Mouse (Mus musculus): ENCODE data around the gene Dcbld2. TPM values are rescaled to one million over a fixed set of nuclear protein-coding genes. Genes with fewer than 3 reads are reported as not detected.

Gene Dcbld2
- polyA plus RNA-seq, 1 experiment from 2014 or later: 0.66 TPM

GRCm38 (mm10) chr16:58470841-58471240, 62.6 kb downstream of the Dcbld2 start:
- Histone ChIP-seq H3K9me3 (replicated peaks; ENCODE audit: control insufficient read depth, low read length) (no peaks in the 10 kb centered on the region), H3K4me3 (ENCODE audit: low read depth, low read length) (no peak overlapping the region), H3K4me1 (ENCODE audit: control insufficient read depth, low read depth, low read length) (peaks cover 6% of the 10 kb centered on the region; the same call in 1 of the 2 replicates), H3K4me2 (ENCODE audit: low read depth, low read length) (no peak overlapping the region), H3K9ac (ENCODE audit: low read depth, low read length) (no peak overlapping the region), H3K36me3 (ENCODE audit: control insufficient read depth, insufficient read depth) (peaks cover 6% of the 10 kb centered on the region), H3K27me3 (ENCODE audit: control insufficient read depth, insufficient read depth, low read depth, low read length) (no peaks in the 10 kb centered on the region), H3K27ac (ENCODE audit: low read length) (no peak overlapping the region)
- WGBS (ENCODE audit: insufficient replicate concordance): 34% methylated on average over 4 of the region's 4 CpGs
- no peak for ATAC-seq (ENCODE audit: low read depth)

GRCm38 (mm10) chr16:58474875-58475274, 66.6 kb downstream of the Dcbld2 start:
- H3K36me3 ChIP-seq (ENCODE audit: control insufficient read depth, insufficient read depth): peaks cover 9% of the 10 kb centered on the region; the same call in 1 of the 2 replicates
- H3K27me3 ChIP-seq (ENCODE audit: control insufficient read depth, insufficient read depth, low read depth, low read length): no peaks in the 10 kb centered on the region
- WGBS (ENCODE audit: insufficient replicate concordance): 54% methylated on average over 3 of the region's 3 CpGs
- no peak overlapping the region for H3K9ac ChIP-seq (ENCODE audit: low read depth, low read length)
- H3K4me3 ChIP-seq (ENCODE audit: low read depth, low read length): no peak overlapping the region
- H3K4me2 ChIP-seq (ENCODE audit: low read depth, low read length): no peak overlapping the region
- H3K4me1 ChIP-seq (ENCODE audit: control insufficient read depth, low read depth, low read length): peaks cover 8% of the 10 kb centered on the region; the same call in 1 of the 2 replicates
- no peaks in the 10 kb centered on the region for H3K9me3 ChIP-seq (replicated peaks; ENCODE audit: control insufficient read depth, low read length)
- no peak overlapping the region for H3K27ac ChIP-seq (ENCODE audit: low read length)
- no peak for ATAC-seq (ENCODE audit: low read depth)

- ATAC-seq (ENCODE audit: low read depth): no peak
- WGBS (ENCODE audit: insufficient replicate concordance): 66% methylated on average over 3 of the region's 3 CpGs
- H3K4me3 ChIP-seq (ENCODE audit: low read depth, low read length): no peak overlapping the region
- no peaks in the 10 kb centered on the region for H3K27me3 ChIP-seq (ENCODE audit: control insufficient read depth, insufficient read depth, low read depth, low read length)
- H3K4me2 ChIP-seq (ENCODE audit: low read depth, low read length): no peak overlapping the region
- peaks cover 9% of the 10 kb centered on the region; the same call in 1 of the 2 replicates for H3K36me3 ChIP-seq (ENCODE audit: control insufficient read depth, insufficient read depth)
- no peak overlapping the region for H3K9ac ChIP-seq (ENCODE audit: low read depth, low read length)
- peaks cover 8% of the 10 kb centered on the region; the same call in 1 of the 2 replicates for H3K4me1 ChIP-seq (ENCODE audit: control insufficient read depth, low read depth, low read length)
- H3K9me3 ChIP-seq (replicated peaks; ENCODE audit: control insufficient read depth, low read length): no peaks in the 10 kb centered on the region
- no peak overlapping the region for H3K27ac ChIP-seq (ENCODE audit: low read length)
These were observed 67.4 kb downstream of the Dcbld2 start for GRCm38 (mm10) chr16:58475544-58476154.

- Histone ChIP-seq H3K4me1 (ENCODE audit: control insufficient read depth, low read depth, low read length) (peaks cover 5% of the 10 kb centered on the region; the same call in 1 of the 2 replicates), H3K9me3 (replicated peaks; ENCODE audit: control insufficient read depth, low read length) (no peaks in the 10 kb centered on the region), H3K27me3 (ENCODE audit: control insufficient read depth, insufficient read depth, low read depth, low read length) (no peaks in the 10 kb centered on the region), H3K4me2 (ENCODE audit: low read depth, low read length) (no peak overlapping the region), H3K36me3 (ENCODE audit: control insufficient read depth, insufficient read depth) (peaks cover 9% of the 10 kb centered on the region; the same call in 1 of the 2 replicates), H3K9ac (ENCODE audit: low read depth, low read length) (no peak overlapping the region), H3K27ac (ENCODE audit: low read length) (no peak overlapping the region), H3K4me3 (ENCODE audit: low read depth, low read length) (no peak overlapping the region)
- 46% methylated on average over 2 of the region's 2 CpGs for WGBS (ENCODE audit: insufficient replicate concordance)
- ATAC-seq (ENCODE audit: low read depth): peak; percentile 7; the same call in 1 of the 2 replicates
These were observed 68.1 kb downstream of the Dcbld2 start for GRCm38 (mm10) chr16:58476363-58476762.

GRCm38 (mm10) chr16:58479898-58480448, 71.7 kb downstream of the Dcbld2 start:
- no peak for ATAC-seq (ENCODE audit: low read depth)
- Histone ChIP-seq H3K4me1 (ENCODE audit: control insufficient read depth, low read depth, low read length) (peaks cover 6% of the 10 kb centered on the region; the same call in 1 of the 2 replicates), H3K27ac (ENCODE audit: low read length) (no peak overlapping the region), H3K9me3 (replicated peaks; ENCODE audit: control insufficient read depth, low read length) (no peaks in the 10 kb centered on the region), H3K4me2 (ENCODE audit: low read depth, low read length) (no peak overlapping the region), H3K27me3 (ENCODE audit: control insufficient read depth, insufficient read depth, low read depth, low read length) (no peaks in the 10 kb centered on the region), H3K36me3 (ENCODE audit: control insufficient read depth, insufficient read depth) (peaks cover 7% of the 10 kb centered on the region; the same call in 1 of the 2 replicates), H3K9ac (ENCODE audit: low read depth, low read length) (no peak overlapping the region), H3K4me3 (ENCODE audit: low read depth, low read length) (no peak overlapping the region)
- WGBS (ENCODE audit: insufficient replicate concordance): 62% methylated on average over 4 of the region's 4 CpGs

- Histone ChIP-seq H3K9ac (ENCODE audit: low read depth, low read length) (no peak overlapping the region), H3K27me3 (ENCODE audit: control insufficient read depth, insufficient read depth, low read depth, low read length) (no peaks in the 10 kb centered on the region), H3K9me3 (replicated peaks; ENCODE audit: control insufficient read depth, low read length) (no peaks in the 10 kb centered on the region), H3K4me1 (ENCODE audit: control insufficient read depth, low read depth, low read length) (peaks cover 4% of the 10 kb centered on the region; the same call in 1 of the 2 replicates), H3K4me2 (ENCODE audit: low read depth, low read length) (no peak overlapping the region), H3K36me3 (ENCODE audit: control insufficient read depth, insufficient read depth) (peaks cover 6% of the 10 kb centered on the region; the same call in 1 of the 2 replicates), H3K27ac (ENCODE audit: low read length) (peak overlapping the region; percentile 35; the same call in 1 of the 2 replicates), H3K4me3 (ENCODE audit: low read depth, low read length) (no peak overlapping the region)
- WGBS (ENCODE audit: insufficient replicate concordance): 44% methylated on average over 9 of the region's 9 CpGs
- peak; percentile 23; the same call in 1 of the 2 replicates for ATAC-seq (ENCODE audit: low read depth)
These were observed 73.1 kb downstream of the Dcbld2 start for GRCm38 (mm10) chr16:58481219-58481905.

GRCm38 (mm10) chr16:58481906-58482270, 73.6 kb downstream of the Dcbld2 start:
- Histone ChIP-seq H3K27me3 (ENCODE audit: control insufficient read depth, insufficient read depth, low read depth, low read length) (no peaks in the 10 kb centered on the region), H3K9me3 (replicated peaks; ENCODE audit: control insufficient read depth, low read length) (no peaks in the 10 kb centered on the region), H3K27ac (ENCODE audit: low read length) (peak overlapping the region; percentile 35; the same call in 1 of the 2 replicates), H3K4me3 (ENCODE audit: low read depth, low read length) (no peak overlapping the region), H3K9ac (ENCODE audit: low read depth, low read length) (peak overlapping the region; percentile 11; the same call in 1 of the 2 replicates), H3K36me3 (ENCODE audit: control insufficient read depth, insufficient read depth) (peaks cover 6% of the 10 kb centered on the region; the same call in 1 of the 2 replicates), H3K4me2 (ENCODE audit: low read depth, low read length) (no peak overlapping the region), H3K4me1 (ENCODE audit: control insufficient read depth, low read depth, low read length) (peaks cover 4% of the 10 kb centered on the region; the same call in 1 of the 2 replicates)
- no peak for ATAC-seq (ENCODE audit: low read depth)
- WGBS (ENCODE audit: insufficient replicate concordance): 56% methylated on average over 5 of the region's 5 CpGs

- H3K27ac ChIP-seq (ENCODE audit: low read length): peak overlapping the region; percentile 35; the same call in 1 of the 2 replicates
- no peak for ATAC-seq (ENCODE audit: low read depth)
- H3K4me3 ChIP-seq (ENCODE audit: low read depth, low read length): no peak overlapping the region
- WGBS (ENCODE audit: insufficient replicate concordance): 44% methylated on average over 3 of the region's 3 CpGs
- H3K4me1 ChIP-seq (ENCODE audit: control insufficient read depth, low read depth, low read length): peaks cover 4% of the 10 kb centered on the region; the same call in 1 of the 2 replicates
- no peaks in the 10 kb centered on the region for H3K27me3 ChIP-seq (ENCODE audit: control insufficient read depth, insufficient read depth, low read depth, low read length)
- H3K36me3 ChIP-seq (ENCODE audit: control insufficient read depth, insufficient read depth): peaks cover 6% of the 10 kb centered on the region; the same call in 1 of the 2 replicates
- no peak overlapping the region for H3K4me2 ChIP-seq (ENCODE audit: low read depth, low read length)
- no peak overlapping the region; the same call in 1 of the 2 replicates for H3K9ac ChIP-seq (ENCODE audit: low read depth, low read length)
- no peaks in the 10 kb centered on the region for H3K9me3 ChIP-seq (replicated peaks; ENCODE audit: control insufficient read depth, low read length)
These were observed 74.1 kb downstream of the Dcbld2 start for GRCm38 (mm10) chr16:58482296-58482695.
